Mouse (Mus musculus): Measurements from ENCODE around the gene Stxbp6.

DNA sequence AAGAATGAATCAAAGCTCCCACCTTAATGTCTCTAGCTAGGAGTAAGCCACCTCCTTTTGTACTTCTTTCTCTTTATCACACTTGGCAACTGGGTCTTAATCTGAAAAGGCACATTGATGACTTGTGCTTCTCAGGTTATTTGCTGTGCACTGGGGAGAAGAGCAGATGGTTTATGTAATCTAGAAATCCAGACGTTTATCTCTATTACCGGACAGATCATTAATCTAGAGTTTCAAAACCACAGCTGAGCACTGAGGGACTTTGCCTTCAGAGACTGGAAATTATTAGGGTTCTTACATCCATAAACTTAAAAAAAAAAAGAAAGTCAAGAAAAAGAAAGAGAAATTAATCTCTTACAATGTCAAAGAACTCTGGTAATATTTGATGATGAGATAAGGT lies 262.6 kb downstream of the Stxbp6 start:
- TF ChIP-seq CTCF (IDR thresholded peaks at IDR 0.05; ENCODE audit: low read depth) = no peak
- TF ChIP-seq EP300 (IDR thresholded peaks at IDR 0.05; ENCODE audit: low read depth) = no peak

Data from liver, postnatal 0 days (tissue).